ENCODE assay signal across 29 mouse cellular contexts in the genomic region with DNA sequence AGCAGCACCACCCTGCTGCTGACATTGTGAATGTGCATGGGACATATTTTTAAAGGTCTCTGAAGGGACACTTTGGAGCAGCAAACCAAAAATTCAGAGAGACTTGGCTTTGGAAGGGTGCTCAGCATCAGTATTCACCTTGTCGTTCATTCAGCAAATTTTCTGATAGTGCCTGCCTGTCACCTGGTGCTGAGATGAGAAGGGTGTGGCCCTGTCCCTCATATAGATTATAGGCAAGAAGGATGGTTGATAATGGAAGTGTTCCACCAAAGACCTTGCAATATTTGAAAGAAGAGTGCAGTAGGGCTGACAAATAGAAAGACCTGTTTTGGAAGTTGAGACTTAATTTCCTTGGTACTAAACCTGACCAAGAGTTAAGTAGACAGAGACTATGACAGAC.
"Had no signal": no experiment of that assay in that cellular context is flagged by ENCODE, and none has a peak within 500 bp of the region (broad histone marks: within the 10 kb centered on the region; RNA-seq: fewer than 3 reads in every experiment).

No protein-coding gene starts in this region.

- ATAC-seq: forebrain, embryonic 13.5 days; forebrain, embryonic 14.5 days; forebrain, embryonic 15.5 days; forebrain, embryonic 16.5 days had no signal

- H3K9ac ChIP-seq: embryonic facial prominence, embryonic 12.5 days; embryonic facial prominence, embryonic 13.5 days; embryonic facial prominence, embryonic 15.5 days; forebrain, embryonic 12.5 days; forebrain, embryonic 13.5 days; forebrain, embryonic 15.5 days; forebrain, postnatal 0 days had no signal

- H3K9me3 ChIP-seq: embryonic facial prominence, embryonic 10.5 days; embryonic facial prominence, embryonic 12.5 days; embryonic facial prominence, embryonic 13.5 days; embryonic facial prominence, embryonic 15.5 days; forebrain, embryonic 10.5 days; forebrain, embryonic 12.5 days; forebrain, embryonic 13.5 days; forebrain, embryonic 15.5 days had no signal

- H3K4me1 ChIP-seq: embryonic facial prominence, embryonic 10.5 days; embryonic facial prominence, embryonic 12.5 days; embryonic facial prominence, embryonic 13.5 days; embryonic facial prominence, embryonic 15.5 days had no signal

- H3K27ac ChIP-seq: embryonic facial prominence, embryonic 10.5 days; embryonic facial prominence, embryonic 12.5 days; embryonic facial prominence, embryonic 13.5 days; embryonic facial prominence, embryonic 15.5 days; forebrain, embryonic 10.5 days; forebrain, embryonic 12.5 days; forebrain, embryonic 13.5 days; forebrain, embryonic 15.5 days; gastrocnemius, adult 2 months; heart, adult 2 months had no signal

- H3K36me3 ChIP-seq: embryonic facial prominence, embryonic 10.5 days; embryonic facial prominence, embryonic 12.5 days; embryonic facial prominence, embryonic 13.5 days; embryonic facial prominence, embryonic 15.5 days; forebrain, embryonic 10.5 days; forebrain, embryonic 12.5 days; forebrain, embryonic 15.5 days had no signal

- H3K4me3 ChIP-seq: embryonic facial prominence, embryonic 10.5 days; embryonic facial prominence, embryonic 12.5 days; embryonic facial prominence, embryonic 13.5 days; embryonic facial prominence, embryonic 15.5 days; erythroblast, embryonic 14.5 days; forebrain, embryonic 10.5 days; forebrain, embryonic 12.5 days; forebrain, embryonic 13.5 days; forebrain, embryonic 15.5 days; gastrocnemius, adult 2 months; heart, adult 2 months had no signal

- H3K27me3 ChIP-seq: embryonic facial prominence, embryonic 12.5 days; embryonic facial prominence, embryonic 13.5 days; embryonic facial prominence, embryonic 15.5 days; forebrain, embryonic 12.5 days; forebrain, embryonic 13.5 days; forebrain, embryonic 15.5 days had no signal

- DNase-seq: cerebellum, adult 2 months; cerebellum, adult 8-10 months; cerebellum, adult 9-10 months; cerebellum, adult 9-11 months; cerebellum, postnatal 10 days; cerebellum, postnatal 14 days; cerebellum, postnatal 25 days; cerebellum, postnatal 36 days; embryo, embryonic 11 days; forebrain, postnatal 0 days; gastrocnemius, adult 2 months; gastrocnemius, postnatal 10 days; gastrocnemius, postnatal 14 days; gastrocnemius, postnatal 25 days; gastrocnemius, postnatal 36 days; heart, adult 11 months; heart, adult 18-20 months; heart, adult 2 months had no signal

- H3K4me2 ChIP-seq: embryonic facial prominence, embryonic 12.5 days; embryonic facial prominence, embryonic 13.5 days; embryonic facial prominence, embryonic 15.5 days; forebrain, embryonic 12.5 days; forebrain, embryonic 13.5 days; forebrain, embryonic 15.5 days had no signal
